Mouse (Mus musculus): ENCODE measurements at regions not wholly inside any gene's neighbourhood (a gene's known extent, or its start where the extent isn't known, plus 50 kb on each side); places are given as distances from the start of the nearest gene placed in this dataset.

GRCm38 (mm10) chr9:31656676-31657075, 192.4 kb upstream of the Tmem45b start:
- Histone ChIP-seq H3K27me3 (ENCODE audit: insufficient read depth, low read length) (no peaks in the 10 kb centered on the region), H3K9me3 (replicated peaks; ENCODE audit: low read length) (no peaks in the 10 kb centered on the region), H3K4me1 (replicated peaks; ENCODE audit: insufficient read depth, low read length) (no peaks in the 10 kb centered on the region), H3K4me2 (ENCODE audit: low read length) (no peak overlapping the region), H3K4me3 (replicated peaks; ENCODE audit: low read depth, low read length) (no peak overlapping the region), H3K27ac (no peak overlapping the region), H3K9ac (ENCODE audit: low read depth, low read length) (no peak overlapping the region), H3K36me3 (ENCODE audit: insufficient read depth, low read length) (no peaks in the 10 kb centered on the region)
- 48% methylated on average over 11 of the region's 11 CpGs for WGBS
- DNase-seq (ENCODE audit: low spot score) (no peak), ATAC-seq (replicated peaks; ENCODE audit: low FRiP score, low read depth) (no peak)
- no peak for TF ChIP-seq CTCF (IDR thresholded peaks at IDR 0.05; ENCODE audit: low read depth)

GRCm38 (mm10) chr9:31654747-31655146, 190.5 kb upstream of the Tmem45b start:
- no peak for TF ChIP-seq CTCF (IDR thresholded peaks at IDR 0.05; ENCODE audit: low read depth)
- Histone ChIP-seq H3K4me2 (ENCODE audit: low read length) (no peak overlapping the region), H3K9me3 (replicated peaks; ENCODE audit: low read length) (no peaks in the 10 kb centered on the region), H3K4me1 (replicated peaks; ENCODE audit: insufficient read depth, low read length) (no peaks in the 10 kb centered on the region), H3K36me3 (ENCODE audit: insufficient read depth, low read length) (no peaks in the 10 kb centered on the region), H3K4me3 (replicated peaks; ENCODE audit: low read depth, low read length) (no peak overlapping the region), H3K27me3 (ENCODE audit: insufficient read depth, low read length) (no peaks in the 10 kb centered on the region), H3K9ac (ENCODE audit: low read depth, low read length) (no peak overlapping the region), H3K27ac (no peak overlapping the region)
- 58% methylated on average over 6 of the region's 6 CpGs for WGBS
- ATAC-seq (replicated peaks; ENCODE audit: low FRiP score, low read depth) = no peak
- DNase-seq (ENCODE audit: low spot score) = no peak

GRCm38 (mm10) chr9:31654213-31654612, 190.0 kb upstream of the Tmem45b start:
- Histone ChIP-seq H3K36me3 (ENCODE audit: insufficient read depth, low read length) (no peaks in the 10 kb centered on the region), H3K27ac (no peak overlapping the region), H3K4me2 (ENCODE audit: low read length) (no peak overlapping the region), H3K27me3 (ENCODE audit: insufficient read depth, low read length) (no peaks in the 10 kb centered on the region), H3K4me3 (replicated peaks; ENCODE audit: low read depth, low read length) (no peak overlapping the region), H3K9ac (ENCODE audit: low read depth, low read length) (no peak overlapping the region), H3K9me3 (replicated peaks; ENCODE audit: low read length) (no peaks in the 10 kb centered on the region), H3K4me1 (replicated peaks; ENCODE audit: insufficient read depth, low read length) (no peaks in the 10 kb centered on the region)
- no peak for ATAC-seq (replicated peaks; ENCODE audit: low FRiP score, low read depth)
- 75% methylated on average over 7 of the region's 7 CpGs for WGBS
- no peak for TF ChIP-seq CTCF (IDR thresholded peaks at IDR 0.05; ENCODE audit: low read depth)
- no peak for DNase-seq (ENCODE audit: low spot score)

GRCm38 (mm10) chr9:31653788-31654187, 189.5 kb upstream of the Tmem45b start:
- Histone ChIP-seq H3K9me3 (replicated peaks; ENCODE audit: low read length) (no peaks in the 10 kb centered on the region), H3K4me1 (replicated peaks; ENCODE audit: insufficient read depth, low read length) (no peaks in the 10 kb centered on the region), H3K27me3 (ENCODE audit: insufficient read depth, low read length) (no peaks in the 10 kb centered on the region), H3K4me2 (ENCODE audit: low read length) (no peak overlapping the region), H3K4me3 (replicated peaks; ENCODE audit: low read depth, low read length) (no peak overlapping the region), H3K27ac (no peak overlapping the region), H3K36me3 (ENCODE audit: insufficient read depth, low read length) (no peaks in the 10 kb centered on the region), H3K9ac (ENCODE audit: low read depth, low read length) (no peak overlapping the region)
- TF ChIP-seq CTCF (IDR thresholded peaks at IDR 0.05; ENCODE audit: low read depth) = no peak
- DNase-seq (ENCODE audit: low spot score) (no peak), ATAC-seq (replicated peaks; ENCODE audit: low FRiP score, low read depth) (no peak)
- 91% methylated on average over 3 of the region's 3 CpGs for WGBS

- no peak for DNase-seq (ENCODE audit: low spot score)
- Histone ChIP-seq H3K9ac (ENCODE audit: low read depth, low read length) (no peak overlapping the region), H3K4me3 (replicated peaks; ENCODE audit: low read depth, low read length) (no peak overlapping the region), H3K36me3 (ENCODE audit: insufficient read depth, low read length) (no peaks in the 10 kb centered on the region), H3K9me3 (replicated peaks; ENCODE audit: low read length) (no peaks in the 10 kb centered on the region), H3K4me1 (replicated peaks; ENCODE audit: insufficient read depth, low read length) (no peaks in the 10 kb centered on the region), H3K27me3 (ENCODE audit: insufficient read depth, low read length) (no peaks in the 10 kb centered on the region), H3K27ac (no peak overlapping the region), H3K4me2 (ENCODE audit: low read length) (no peak overlapping the region)
- WGBS = 55% methylated on average over 10 of the region's 10 CpGs
- TF ChIP-seq CTCF (IDR thresholded peaks at IDR 0.05; ENCODE audit: low read depth) = no peak
- no peak for ATAC-seq (replicated peaks; ENCODE audit: low FRiP score, low read depth)
Measured at GRCm38 (mm10) chr9:31650362-31651130, 186.3 kb upstream of the Tmem45b start.

- H3K4me2 ChIP-seq (ENCODE audit: low read length) = no peak overlapping the region
- 92% methylated on average over 5 of the region's 5 CpGs for WGBS
- H3K4me1 ChIP-seq (replicated peaks; ENCODE audit: insufficient read depth, low read length) = no peaks in the 10 kb centered on the region
- no peaks in the 10 kb centered on the region for H3K27me3 ChIP-seq (ENCODE audit: insufficient read depth, low read length)
- no peaks in the 10 kb centered on the region for H3K9me3 ChIP-seq (replicated peaks; ENCODE audit: low read length)
- TF ChIP-seq CTCF (IDR thresholded peaks at IDR 0.05; ENCODE audit: low read depth) = no peak
- no peak for ATAC-seq (replicated peaks; ENCODE audit: low FRiP score, low read depth)
- H3K36me3 ChIP-seq (ENCODE audit: insufficient read depth, low read length) = no peaks in the 10 kb centered on the region
- DNase-seq (ENCODE audit: low spot score) = no peak
- no peak overlapping the region for H3K27ac ChIP-seq
- H3K9ac ChIP-seq (ENCODE audit: low read depth, low read length) = no peak overlapping the region
- H3K4me3 ChIP-seq (replicated peaks; ENCODE audit: low read depth, low read length) = no peak overlapping the region
Measured at GRCm38 (mm10) chr9:31649073-31649472, 184.8 kb upstream of the Tmem45b start.

GRCm38 (mm10) chr9:31648551-31648950, 184.3 kb upstream of the Tmem45b start:
- Histone ChIP-seq H3K4me2 (ENCODE audit: low read length) (no peak overlapping the region), H3K9ac (ENCODE audit: low read depth, low read length) (no peak overlapping the region), H3K4me1 (replicated peaks; ENCODE audit: insufficient read depth, low read length) (no peaks in the 10 kb centered on the region), H3K4me3 (replicated peaks; ENCODE audit: low read depth, low read length) (no peak overlapping the region), H3K27ac (no peak overlapping the region), H3K27me3 (ENCODE audit: insufficient read depth, low read length) (no peaks in the 10 kb centered on the region), H3K36me3 (ENCODE audit: insufficient read depth, low read length) (no peaks in the 10 kb centered on the region), H3K9me3 (replicated peaks; ENCODE audit: low read length) (no peaks in the 10 kb centered on the region)
- ATAC-seq (replicated peaks; ENCODE audit: low FRiP score, low read depth) (no peak), DNase-seq (ENCODE audit: low spot score) (no peak)
- 74% methylated on average over 9 of the region's 9 CpGs for WGBS
- TF ChIP-seq CTCF (IDR thresholded peaks at IDR 0.05; ENCODE audit: low read depth) = no peak

All from kidney, postnatal 0 days (tissue).